Mouse (Mus musculus) CH12.LX (cell line): ENCODE measurements around the gene Plcd1. TPM values are rescaled to one million over a fixed set of nuclear protein-coding genes. Genes with fewer than 3 reads are reported as not detected.

Source experiments
- DNase-seq: peaks from one replicate; pipeline ENCODE4 v3.0.0-alpha.2; 2013; ENCODE audit errors: extremely low read depth
- H3K27ac ChIP-seq: 2 replicates; pipeline ENCODE4 v1.5.1; 2012; ENCODE audit warnings: low read depth, mild to moderate bottlenecking, control low read depth, moderate library complexity; ENCODE audit not compliant: insufficient read depth
- H3K27me3 ChIP-seq: replicated peaks from 2 replicates; pipeline ENCODE3; 2012; ENCODE audit warnings: inconsistent platforms
- H3K36me3 ChIP-seq, 2 experiments: replicated peaks in 1 of 2; 2 replicates each; pipeline versions ENCODE3 to v1.6.1; 2012; ENCODE audit warnings: inconsistent platforms in 1 of 2, low read length in 1 of 2, mild to moderate bottlenecking in 1 of 2, mixed read lengths in 1 of 2, moderate library complexity in 1 of 2; ENCODE audit not compliant: control insufficient read depth in 1 of 2, insufficient read depth in 1 of 2
- H3K4me1 ChIP-seq, 2 experiments: 2 replicates each; pipeline ENCODE4 v1.6.1; 2012; ENCODE audit warnings: inconsistent platforms in 1 of 2, moderate library complexity in 1 of 2; ENCODE audit not compliant: insufficient read depth in 2 of 2, control insufficient read depth in 1 of 2
- H3K4me2 ChIP-seq: 2 replicates; pipeline ENCODE4 v1.6.1; 2012; ENCODE audit warnings: low read depth, mild to moderate bottlenecking, control low read depth; ENCODE audit not compliant: poor library complexity, insufficient read depth, severe bottlenecking
- H3K4me3 ChIP-seq, 3 experiments: fragments of 150-350 bp in 1 of 3; sonication (generic) in 1 of 3; replicated peaks in 1 of 3; 2 replicates each; pipeline versions ENCODE3 to v1.5.1; 2011 to 2012; ENCODE audit warnings: low read depth in 2 of 3, low read length in 2 of 3, mild to moderate bottlenecking in 2 of 3, moderate library complexity in 2 of 3, control low read depth in 1 of 3, improper control_type of control experiment in 1 of 3, inconsistent platforms in 1 of 3, mixed read lengths in 1 of 3; ENCODE audit not compliant: poor library complexity in 1 of 3
- H3K79me2 ChIP-seq: replicated peaks from 2 replicates; pipeline ENCODE4 v1.6.1; 2012; ENCODE audit warnings: mild to moderate bottlenecking, moderate library complexity; ENCODE audit not compliant: control insufficient read depth, poor library complexity, insufficient read depth, severe bottlenecking; ENCODE audit errors: extremely low read depth
- H3K9ac ChIP-seq: 2 replicates; pipeline ENCODE4 v1.6.1; 2012; ENCODE audit warnings: low read depth, mild to moderate bottlenecking, control low read depth, moderate library complexity; ENCODE audit not compliant: insufficient read depth
- H3K9me3 ChIP-seq: replicated peaks from 2 replicates; pipeline ENCODE3; 2012; ENCODE audit warnings: low read length, inconsistent platforms, mixed read lengths
- BHLHE40 ChIP-seq: IDR thresholded peaks from 2 replicates; pipeline ENCODE4 v1.6.1; 2011; ENCODE audit warnings: mild to moderate bottlenecking, low read depth, low read length, improper control_type of control experiment
- CHD1 ChIP-seq: IDR thresholded peaks from 2 replicates; pipeline ENCODE4 v1.6.1; 2012; ENCODE audit warnings: low read depth, low read length, improper control_type of control experiment, inconsistent platforms
- CHD2 ChIP-seq: IDR thresholded peaks from 2 replicates; pipeline ENCODE4 v1.6.1; 2011; ENCODE audit warnings: low read length, improper control_type of control experiment
- E2F4 ChIP-seq: IDR thresholded peaks from 2 replicates; pipeline ENCODE4 v1.6.1; 2011; ENCODE audit warnings: low read depth, low read length, improper control_type of control experiment; ENCODE audit not compliant: insufficient replicate concordance
- EP300 ChIP-seq: IDR thresholded peaks from 2 replicates; pipeline ENCODE4 v1.6.1; 2011; ENCODE audit warnings: low read length, improper control_type of control experiment
- GABPA ChIP-seq: IDR thresholded peaks from 2 replicates; pipeline ENCODE4 v1.6.1; 2012; ENCODE audit warnings: low read depth, low read length, improper control_type of control experiment, inconsistent platforms; ENCODE audit not compliant: insufficient replicate concordance
- IRF4 ChIP-seq: IDR thresholded peaks from 2 replicates; pipeline ENCODE4 v1.6.1; 2014; ENCODE audit warnings: low read depth, mild to moderate bottlenecking, inconsistent platforms, low read length, improper control_type of control experiment
- JUN ChIP-seq: IDR thresholded peaks from 2 replicates; pipeline ENCODE4 v1.6.1; 2011; ENCODE audit warnings: low read depth, mild to moderate bottlenecking, low read length, improper control_type of control experiment, moderate library complexity; ENCODE audit not compliant: insufficient read depth
- KAT2A ChIP-seq: IDR thresholded peaks from 2 replicates; pipeline ENCODE4 v1.6.1; 2012; ENCODE audit warnings: low read length, improper control_type of control experiment, inconsistent platforms; ENCODE audit not compliant: insufficient replicate concordance
- MAFK ChIP-seq: IDR thresholded peaks from 2 replicates; pipeline ENCODE4 v1.6.1; 2011; ENCODE audit warnings: low read length, improper control_type of control experiment; ENCODE audit not compliant: insufficient replicate concordance
- MAZ ChIP-seq: IDR thresholded peaks from 2 replicates; pipeline ENCODE4 v1.6.1; 2012; ENCODE audit warnings: low read depth, mild to moderate bottlenecking, inconsistent platforms, low read length, improper control_type of control experiment, moderate library complexity
- MXI1 ChIP-seq: IDR thresholded peaks from 2 replicates; pipeline ENCODE4 v1.6.1; 2011; ENCODE audit warnings: mild to moderate bottlenecking, low read depth, low read length, improper control_type of control experiment
- NRF1 ChIP-seq: IDR thresholded peaks from 2 replicates; pipeline ENCODE4 v1.6.1; 2014; ENCODE audit warnings: low read depth, mild to moderate bottlenecking, inconsistent platforms, low read length, improper control_type of control experiment, moderate library complexity
- PAX5 ChIP-seq: IDR thresholded peaks from 2 replicates; pipeline ENCODE4 v1.6.1; 2012; ENCODE audit warnings: low read length, inconsistent platforms, mixed read lengths
- POLR2AphosphoS2 ChIP-seq: IDR thresholded peaks from 2 replicates; pipeline ENCODE4 v1.6.1; 2011; ENCODE audit warnings: low read depth, low read length, improper control_type of control experiment
- RCOR1 ChIP-seq: conservative IDR thresholded peaks from 2 replicates; pipeline ENCODE4 v1.6.1; 2012; ENCODE audit warnings: low read depth, mild to moderate bottlenecking, inconsistent platforms, low read length, improper control_type of control experiment
- TBP ChIP-seq: conservative IDR thresholded peaks from 2 replicates; pipeline ENCODE4 v1.6.1; 2011; ENCODE audit warnings: low read depth, low read length, improper control_type of control experiment
- TCF12 ChIP-seq: IDR thresholded peaks from 2 replicates; pipeline ENCODE4 v1.6.1; 2014; ENCODE audit warnings: low read depth, mild to moderate bottlenecking, inconsistent platforms, low read length, improper control_type of control experiment
- UBTF ChIP-seq: IDR thresholded peaks from 2 replicates; pipeline ENCODE4 v1.6.1; 2012; ENCODE audit warnings: low read depth, mild to moderate bottlenecking, inconsistent platforms, low read length, improper control_type of control experiment, moderate library complexity
- ZC3H11A ChIP-seq: IDR thresholded peaks from 2 replicates; pipeline ENCODE4 v1.6.1; 2012; ENCODE audit warnings: low read depth, mild to moderate bottlenecking, inconsistent platforms, low read length, improper control_type of control experiment
- ZMIZ1 ChIP-seq: IDR thresholded peaks from 2 replicates; pipeline ENCODE4 v1.6.1; 2012; ENCODE audit warnings: low read depth, mild to moderate bottlenecking, inconsistent platforms, low read length, improper control_type of control experiment
- dilution Hi-C: fragments of 300-500 bp; cut with MboI; formaldehyde crosslinking; loops from 2 replicates; pipeline ENCODE4 v1.14.3; 2020; ENCODE audit warnings: low sequenced_read_pairs; ENCODE audit not compliant: extremely low pct_unique_long_range_greater_than_20kb, extremely low pct_ligation_motif_present
- in situ Hi-C: fragments of 300-500 bp; cut with MboI; formaldehyde crosslinking; loops from 3 replicates; pipeline ENCODE4 v1.14.3; 2019; ENCODE audit warnings: low sequenced_read_pairs, low pct_ligation_motif_present, low pct_unique_long_range_greater_than_20kb, mixed read lengths
- polyA plus RNA-seq: library from polyadenylated mRNA; unstranded; fragments of >175 nt; gene quantifications from 2 replicates; pipeline ENCODE4 v1.2.1, GENCODE M21; 2012; ENCODE audit warnings: low read depth; ENCODE audit not compliant: insufficient read length
- total RNA-seq, 2 experiments: library from RNA; depleted of rRNA; stranded (reverse); fragments of 300-350 nt in 1 of 2; fragments of >200 nt in 1 of 2; gene quantifications; 2 replicates each; pipeline ENCODE4 v1.2.3; 2012 to 2014

Gene Plcd1
- total and polyA plus RNA-seq, 3 experiments: 0.38 to 0.43 TPM; not detected in 1

GRCm38 (mm10) chr9:119087309-119087708 lies 6.0 kb downstream of the Plcd1 start:
- Histone ChIP-seq H3K4me3 (no peak overlapping the region), H3K9ac (no peak overlapping the region), H3K4me2 (no peak overlapping the region), H3K79me2 (no peaks in the 10 kb centered on the region), H3K27ac (no peak overlapping the region), H3K36me3 (no peaks in the 10 kb centered on the region), H3K27me3 (peaks cover 83% of the 10 kb centered on the region), H3K4me1 (peaks cover 3 to 13% of the 10 kb centered on the region in 2 experiments; a peak in 3 of 4 replicates), H3K9me3 (no peaks in the 10 kb centered on the region)
- dilution Hi-C loops: no loop called here
- in situ Hi-C loops: no loop called here
- TF ChIP-seq MAFK (no peak), UBTF (no peak), ZMIZ1 (no peak), GABPA (no peak), MAZ (no peak), JUN (no peak), ZC3H11A (no peak), PAX5 (no peak), TCF12 (no peak), IRF4 (no peak), E2F4 (no peak), BHLHE40 (no peak), TBP (no peak), CHD1 (no peak), NRF1 (no peak), RCOR1 (no peak), CHD2 (no peak), KAT2A (no peak)
- no peak for DNase-seq

GRCm38 (mm10) chr9:119086451-119086850 lies 6.9 kb downstream of the Plcd1 start:
- no peak overlapping the region for H3K9ac ChIP-seq
- no peak overlapping the region for H3K27ac ChIP-seq
- no peak overlapping the region for H3K4me2 ChIP-seq
- peaks cover 3 to 13% of the 10 kb centered on the region in 2 experiments; a peak in 3 of 4 replicates for H3K4me1 ChIP-seq
- H3K9me3 ChIP-seq: no peaks in the 10 kb centered on the region
- no peak for TF ChIP-seq PAX5
- TF ChIP-seq EP300: no peak
- no peak for TF ChIP-seq NRF1
- TF ChIP-seq POLR2AphosphoS2: no peak
- no peak for TF ChIP-seq MXI1
- no peaks in the 10 kb centered on the region for H3K36me3 ChIP-seq
- no peaks in the 10 kb centered on the region for H3K79me2 ChIP-seq
- in situ Hi-C loops (no loop called here), dilution Hi-C loops (no loop called here)
- H3K27me3 ChIP-seq: peaks cover 83% of the 10 kb centered on the region
- H3K4me3 ChIP-seq: no peak overlapping the region
- DNase-seq: no peak
